Mouse (Mus musculus): Measurements from ENCODE around the gene Strap.

Strap gene

GRCm38 (mm10) chr6:137722220-137722931 is 12.5 kb upstream of the Strap start:
- peak; percentile 57 for DNase-seq (ENCODE audit: low read depth, low spot score)

GRCm38 (mm10) chr6:137723898-137724297 is 11.0 kb upstream of the Strap start:
- peak; percentile 82 for DNase-seq (ENCODE audit: low read depth, low spot score)

GRCm38 (mm10) chr6:137734460-137734845 is 425 bp upstream of the Strap start:
- DNase-seq (ENCODE audit: low read depth, low spot score) = no peak

DNA sequence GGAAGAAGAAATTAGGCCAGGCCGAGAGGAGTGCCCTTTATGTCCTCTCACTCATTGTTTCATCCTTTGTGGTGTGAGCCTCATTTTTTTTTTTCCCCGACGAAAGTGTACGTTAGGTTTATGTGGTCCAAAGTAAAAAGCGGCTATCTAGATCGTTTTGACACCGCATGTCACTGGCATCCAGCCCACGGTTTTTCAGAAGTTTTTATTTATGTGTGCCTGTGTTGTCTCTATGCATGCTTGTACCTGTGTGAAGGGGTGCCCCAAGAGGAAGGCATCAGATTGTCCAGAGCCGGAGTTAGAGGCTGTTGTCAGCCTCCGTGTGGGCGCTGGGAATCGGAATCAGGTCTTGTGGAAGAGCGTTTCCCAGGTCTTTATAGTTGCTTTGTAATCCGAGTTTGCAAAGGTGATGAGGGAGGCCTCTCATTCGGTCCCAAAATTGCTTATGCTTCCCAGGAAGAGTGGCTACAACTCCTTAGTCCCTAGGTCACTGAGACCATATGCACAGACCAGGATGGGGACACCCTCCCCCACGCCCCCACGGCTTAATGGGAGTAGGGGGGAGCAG is 877 bp downstream of the Strap start:
- no peak for DNase-seq (ENCODE audit: low read depth, low spot score)

- no peak for DNase-seq (ENCODE audit: low read depth, low spot score)
These were observed 6.1 kb downstream of the Strap start for GRCm38 (mm10) chr6:137740972-137741371.

GRCm38 (mm10) chr6:137744700-137745099 is 9.8 kb downstream of the Strap start:
- DNase-seq (ENCODE audit: low read depth, low spot score) = no peak

DNA sequence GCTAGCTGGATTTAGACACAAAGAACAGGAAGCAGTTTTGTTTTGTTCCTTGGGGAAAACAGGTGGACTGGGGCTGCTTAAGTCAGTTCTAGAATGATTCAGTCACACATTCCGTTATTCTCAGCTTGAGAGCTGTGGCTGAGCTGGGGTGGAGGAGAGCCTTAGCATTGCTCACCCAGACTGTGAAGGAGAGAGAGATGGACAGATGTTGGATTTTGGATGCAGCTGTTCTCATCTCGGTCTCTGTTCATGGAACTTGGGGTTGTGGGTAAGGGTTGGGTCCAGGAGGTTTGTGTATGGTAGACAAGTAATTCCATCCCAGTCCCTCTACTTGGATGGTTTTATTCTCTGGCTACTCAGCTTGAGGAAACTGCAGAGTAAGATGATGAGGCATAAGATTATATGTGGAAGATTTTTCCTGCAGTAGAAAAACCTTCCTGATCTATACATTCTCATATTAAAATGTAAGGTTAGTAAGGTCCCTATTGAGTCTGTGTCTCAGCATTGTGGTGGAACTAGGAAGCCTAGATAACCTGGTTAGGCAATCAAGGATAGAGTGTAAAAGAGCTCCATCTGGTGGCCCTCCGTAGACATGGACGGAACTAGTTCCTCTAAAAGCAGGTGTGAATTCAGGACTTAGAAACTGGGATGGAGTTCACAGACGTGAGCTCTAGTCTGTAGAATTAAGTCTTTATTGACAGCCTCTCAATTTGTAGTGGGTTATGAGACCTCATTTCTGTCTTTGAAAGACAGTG is 12.5 kb downstream of the Strap start:
- DNase-seq (ENCODE audit: low read depth, low spot score) = peak; percentile 64

GRCm38 (mm10) chr6:137751551-137752274 is 16.8 kb downstream of the Strap start:
- DNase-seq (ENCODE audit: low read depth, low spot score) = no peak

DNA sequence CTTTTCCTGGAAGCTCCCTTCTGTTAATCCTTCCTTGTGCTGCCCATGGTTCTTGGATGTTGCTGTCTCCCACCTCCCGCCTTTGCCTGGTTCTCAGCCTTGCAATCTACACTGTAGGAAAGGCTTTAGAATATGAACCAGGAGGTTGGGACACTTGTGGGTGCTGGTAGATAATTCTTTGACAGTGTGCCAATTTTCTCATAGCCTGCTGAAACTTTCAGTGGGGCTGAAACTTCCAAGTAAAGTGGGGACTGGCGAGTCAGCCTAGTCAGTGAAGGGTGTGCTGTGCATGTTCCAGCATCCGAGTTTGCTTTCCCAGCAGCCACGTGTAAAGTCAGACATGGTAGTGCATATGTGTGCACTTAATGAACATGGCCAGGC is 17.4 kb downstream of the Strap start:
- DNase-seq (ENCODE audit: low read depth, low spot score) = no peak

DNA sequence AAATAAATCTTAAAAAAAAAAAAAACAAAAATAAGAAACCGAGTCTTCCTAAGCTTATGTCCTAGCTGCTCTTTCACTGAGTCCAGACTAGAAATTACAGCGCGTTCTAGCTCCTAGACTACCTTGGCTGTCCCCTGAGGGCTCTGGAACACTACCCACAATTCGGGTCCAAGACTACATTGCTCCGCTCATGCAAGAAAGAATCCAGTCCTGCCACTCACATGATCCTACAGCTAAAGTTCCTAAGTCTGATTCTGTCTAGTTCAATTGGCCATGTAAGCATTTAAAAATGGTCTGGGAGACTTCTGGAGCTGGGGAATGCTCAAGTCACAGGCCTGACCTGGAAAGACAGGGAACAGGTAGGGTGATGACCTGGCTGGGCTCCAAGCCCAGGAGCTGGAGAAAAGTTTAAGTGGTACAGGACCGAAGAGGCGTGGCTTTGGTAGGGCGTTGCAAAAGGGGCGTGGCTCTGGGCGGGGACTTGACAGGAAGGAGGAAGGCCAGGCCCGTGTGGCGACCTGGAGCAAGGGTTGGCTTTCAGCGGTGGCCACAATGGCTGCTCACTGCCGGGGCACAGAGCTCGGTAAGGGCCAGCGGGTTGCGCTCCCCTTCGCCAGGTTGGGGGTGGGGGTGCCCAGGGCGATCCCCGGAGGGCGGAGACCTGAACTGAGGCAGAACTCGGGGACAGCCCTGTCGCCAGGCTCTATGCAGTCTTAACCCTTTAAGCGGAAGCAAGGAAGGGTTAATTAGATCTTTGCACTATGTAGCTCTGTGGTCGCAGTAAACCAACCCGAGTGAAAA is 19.4 kb downstream of the Strap start, which contains the start of gene Dera:
Gene Dera, plus strand, starts transcription at position 491 of the 801 bp plus-strand sequence.
- peak; percentile 92 for DNase-seq (ENCODE audit: low read depth, low spot score)

GRCm38 (mm10) chr6:137754857-137755232 is 20.0 kb downstream of the Strap start:
- no peak for DNase-seq (ENCODE audit: low read depth, low spot score)

GRCm38 (mm10) chr6:137756310-137756709 is 21.4 kb downstream of the Strap start:
- DNase-seq (ENCODE audit: low read depth, low spot score) = peak; percentile 68

- DNase-seq (ENCODE audit: low read depth, low spot score) = no peak
These were observed 23.0 kb downstream of the Strap start for GRCm38 (mm10) chr6:137757891-137758290.

GRCm38 (mm10) chr6:137759681-137760080 is 24.8 kb downstream of the Strap start:
- no peak for DNase-seq (ENCODE audit: low read depth, low spot score)

DNA sequence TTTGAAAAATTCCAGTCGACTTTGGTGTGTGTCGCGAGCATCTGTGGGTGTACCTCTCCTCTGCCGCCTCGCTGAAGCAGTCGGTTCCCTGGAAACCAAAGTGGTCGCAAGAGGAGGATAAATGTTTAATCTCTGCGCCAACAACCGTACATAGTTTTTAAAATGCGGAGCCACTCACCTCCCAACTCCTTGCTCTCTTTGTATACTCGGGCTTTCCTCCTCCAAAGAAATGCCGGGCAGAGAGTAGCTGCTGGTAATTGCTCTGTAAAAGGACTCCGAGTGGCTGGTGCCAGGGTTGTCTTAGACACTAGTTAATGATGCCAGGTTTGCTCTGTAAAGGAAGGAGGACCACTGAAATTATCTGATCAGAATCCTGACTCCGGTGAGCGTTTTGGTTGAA is 26.1 kb downstream of the Strap start:
- no peak for DNase-seq (ENCODE audit: low read depth, low spot score)

DNA sequence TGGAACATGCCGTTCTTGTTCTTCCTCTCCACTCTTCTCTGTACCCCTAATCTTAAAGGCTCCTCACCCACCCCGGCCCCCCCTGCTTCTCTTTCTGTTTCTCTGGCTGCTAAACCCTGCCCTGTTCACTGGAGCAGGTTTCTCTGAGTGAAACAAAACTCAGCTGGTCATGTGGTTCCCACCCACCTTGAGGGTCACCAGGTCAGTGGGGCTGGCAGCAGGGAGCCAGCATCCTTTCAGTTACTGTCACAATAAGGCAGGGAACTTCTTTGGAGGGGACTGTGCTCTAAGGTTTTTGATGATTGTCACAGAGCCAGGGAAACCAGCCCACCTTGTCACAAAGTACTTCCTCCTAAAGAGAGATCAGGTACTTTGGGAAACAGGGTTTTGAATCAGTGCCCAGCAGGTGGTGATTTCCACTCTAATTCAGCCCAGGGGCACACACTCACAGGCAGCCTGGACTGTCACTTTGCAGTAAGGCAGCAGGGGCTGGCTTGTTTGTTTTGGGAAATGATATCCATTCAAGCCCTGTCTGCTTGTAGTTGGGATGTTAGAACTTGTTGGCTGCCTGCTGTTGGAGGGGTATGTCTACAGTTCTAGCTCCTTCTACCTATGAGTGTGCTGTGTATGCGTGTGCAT is 29.8 kb downstream of the Strap start:
- DNase-seq (ENCODE audit: low read depth, low spot score) = no peak

GRCm38 (mm10) chr6:137766177-137766576 is 31.3 kb downstream of the Strap start:
- DNase-seq (ENCODE audit: low read depth, low spot score) = no peak

DNA sequence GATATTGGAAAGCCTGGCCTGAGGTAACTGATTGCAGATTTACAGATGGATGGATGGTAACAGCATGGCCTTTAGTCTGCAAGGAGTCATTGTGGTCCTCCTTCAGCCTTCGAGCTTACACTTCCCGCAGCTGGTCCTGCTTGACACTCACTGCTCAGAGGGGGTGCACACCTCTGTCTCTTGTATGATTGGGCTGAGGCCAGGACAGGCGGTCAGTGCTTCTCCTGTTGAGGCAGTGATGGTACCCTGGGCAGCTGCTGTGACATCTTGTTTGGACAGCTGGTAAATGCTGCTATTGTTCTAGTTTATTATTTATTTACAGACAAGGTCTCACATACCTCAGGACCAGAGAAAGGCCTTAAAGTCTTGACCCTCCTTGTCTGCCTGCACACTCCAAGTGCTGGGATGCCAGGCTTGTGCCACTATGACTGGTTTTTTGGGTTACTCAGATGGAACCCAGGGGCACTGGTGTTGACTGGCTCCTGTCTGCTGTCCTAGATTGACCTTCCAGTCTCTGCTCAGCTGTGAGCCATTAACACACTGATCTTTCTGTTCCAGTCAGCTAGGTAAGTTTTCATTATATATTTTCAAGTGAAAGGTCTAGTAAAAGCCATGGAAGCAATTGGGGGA is 36.9 kb downstream of the Strap start:
- no peak for DNase-seq (ENCODE audit: low read depth, low spot score)

DNA sequence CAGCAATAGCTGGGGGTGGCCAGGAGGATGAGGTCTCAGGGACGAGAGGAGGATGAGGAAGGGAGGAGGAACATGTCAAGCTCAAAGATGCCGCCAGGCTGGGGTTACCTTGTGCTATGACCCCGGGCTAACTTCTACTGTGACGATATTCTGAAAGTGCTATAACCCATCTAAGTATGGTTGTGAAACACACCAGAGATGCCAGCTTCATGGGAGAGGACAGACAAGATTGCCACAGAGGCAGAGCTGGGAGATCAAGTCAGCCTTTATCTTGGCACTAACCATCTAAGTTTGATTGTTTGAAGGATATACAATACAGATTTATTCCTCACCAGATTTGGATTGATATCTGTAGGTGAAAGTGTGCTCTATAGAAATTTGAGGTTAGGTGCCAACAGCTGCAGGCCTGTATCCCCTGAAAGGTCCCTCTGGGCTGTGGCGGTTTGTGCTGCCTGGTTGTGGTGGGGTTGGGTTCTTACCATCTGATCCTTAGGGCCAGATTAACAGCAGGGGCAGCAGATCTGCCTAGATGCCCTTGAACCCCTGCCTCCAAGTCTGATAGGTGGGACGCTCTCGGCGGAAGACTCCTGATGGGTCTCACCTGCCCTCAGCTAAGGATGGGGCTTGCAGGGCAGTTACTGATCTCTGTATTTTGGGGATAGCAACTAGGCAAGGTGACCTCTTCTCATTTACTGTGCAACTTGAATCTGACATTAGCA is 38.2 kb downstream of the Strap start:
- no peak for DNase-seq (ENCODE audit: low read depth, low spot score)

GRCm38 (mm10) chr6:137773637-137774028 is 38.8 kb downstream of the Strap start:
- DNase-seq (ENCODE audit: low read depth, low spot score) = no peak
